Mouse (Mus musculus): ENCODE data around the gene Arpc2.

- TF ChIP-seq CTCF (IDR thresholded peaks at IDR 0.05; ENCODE audit: control insufficient read depth, insufficient read depth, insufficient read length), result no peak
- TF ChIP-seq MYOG (IDR thresholded peaks at IDR 0.05; ENCODE audit: control insufficient read depth, extremely low read depth, insufficient read length), result no peak
These were observed 34.6 kb upstream of the Arpc2 start for GRCm38 (mm10) chr1:74201048-74201844.
